19 mouse cellular contexts compared by ENCODE assay signal in the genomic region with DNA sequence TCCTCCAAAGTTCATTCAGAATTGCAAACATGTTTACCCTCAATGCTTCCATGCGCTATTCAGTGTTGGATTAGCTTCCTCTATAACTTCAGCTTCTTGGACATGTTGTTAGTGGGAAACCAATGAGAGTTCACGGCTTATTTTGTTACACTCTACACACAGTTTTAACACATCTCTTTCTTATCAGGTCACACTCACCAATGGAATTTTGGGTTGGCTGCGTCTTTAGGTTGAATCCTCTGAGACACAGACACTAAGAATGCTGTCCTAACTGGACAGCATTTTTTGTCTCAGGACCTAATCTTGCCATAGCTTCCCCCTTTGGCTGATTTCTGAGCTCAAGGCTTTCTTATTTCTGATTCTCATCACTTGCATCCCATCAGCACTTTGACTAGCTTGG. TPM values are rescaled to one million over a fixed set of nuclear protein-coding genes. Genes with fewer than 3 reads are reported as not detected.
"Had no signal": no experiment of that assay in that cellular context is flagged by ENCODE, and none has a peak within 500 bp of the region (broad histone marks: within the 10 kb centered on the region; RNA-seq: fewer than 3 reads in every experiment).

No protein-coding gene starts in this region.

- H3K4me2 ChIP-seq: liver, embryonic 11.5 days; liver, embryonic 13.5 days; liver, embryonic 15.5 days; midbrain, embryonic 11.5 days; midbrain, embryonic 13.5 days; midbrain, embryonic 15.5 days; neural tube, embryonic 12.5 days; stomach, embryonic 15.5 days had no signal

- H3K36me3 ChIP-seq: liver, embryonic 13.5 days; liver, embryonic 15.5 days; midbrain, embryonic 13.5 days; midbrain, embryonic 15.5 days; neural tube, embryonic 12.5 days; stomach, embryonic 15.5 days had no signal

- H3K9me3 ChIP-seq: liver, embryonic 13.5 days; liver, embryonic 15.5 days; midbrain, embryonic 13.5 days; midbrain, embryonic 15.5 days; neural tube, embryonic 12.5 days; stomach, embryonic 15.5 days had no signal

- H3K9ac ChIP-seq: liver, embryonic 13.5 days; liver, embryonic 15.5 days; liver, postnatal 0 days; midbrain, embryonic 13.5 days; midbrain, embryonic 15.5 days; neural tube, embryonic 12.5 days; stomach, embryonic 15.5 days had no signal

- H3K27ac ChIP-seq: liver, embryonic 13.5 days; liver, embryonic 15.5 days; macrophage; midbrain, embryonic 13.5 days; midbrain, embryonic 15.5 days; neural tube, embryonic 12.5 days; stomach, embryonic 15.5 days; stomach, postnatal 0 days had no signal

- H3K4me1 ChIP-seq: liver, embryonic 13.5 days; liver, embryonic 15.5 days; megakaryocyte, embryonic 14.5 days; midbrain, embryonic 13.5 days; midbrain, embryonic 15.5 days; neural tube, embryonic 12.5 days; stomach, embryonic 15.5 days had no signal

- ATAC-seq: liver, postnatal 0 days; midbrain, embryonic 13.5 days; midbrain, embryonic 15.5 days had no signal

- H3K4me3 ChIP-seq: liver, embryonic 13.5 days; liver, embryonic 15.5 days; megakaryocyte, embryonic 14.5 days; midbrain, embryonic 13.5 days; midbrain, embryonic 15.5 days; neural tube, embryonic 12.5 days; stomach, embryonic 15.5 days had no signal

- H3K27me3 ChIP-seq: liver, embryonic 13.5 days; liver, embryonic 15.5 days; megakaryocyte, embryonic 14.5 days; midbrain, embryonic 13.5 days; midbrain, embryonic 15.5 days; neural tube, embryonic 12.5 days; stomach, embryonic 15.5 days had no signal

- DNase-seq: liver, embryonic 13.5 days; liver, postnatal 0 days; right cerebral cortex, postnatal 14 days; thymus, adult 2 months; thymus, postnatal 25 days; thymus, postnatal 4 days had no signal

RNA-seq across cellular contexts. Expression of a gene that starts 25.3 kb away (rescaled TPM):
- polyA plus RNA-seq: liver, embryonic 11.5 days; liver, embryonic 13.5 days; liver, postnatal 0 days; macrophage; neural tube, embryonic 12.5 days; neural tube, embryonic 14.5 days; spleen, adult 2 months; stomach, postnatal 0 days; thymus, adult 2 months; urinary bladder, adult 2 months had no signal
